Mouse (Mus musculus) heart, postnatal 0 days (tissue): Measurements from ENCODE around the gene Cnga3.

ENCODE experiments used
- CTCF ChIP-seq: IDR thresholded peaks from 2 replicates; pipeline ENCODE4 v1.5.1; 2016; ENCODE audit warnings: antibody characterized with exemption, control low read depth, low read depth
- EP300 ChIP-seq: IDR thresholded peaks from 2 replicates; pipeline ENCODE4 v1.6.1; 2016; ENCODE audit warnings: antibody characterized with exemption, low read depth

- TF ChIP-seq CTCF (no peak), EP300 (no peak)
Observed at GRCm38 (mm10) chr1:37220134-37220907, 6.1 kb downstream of the Cnga3 start.
